Comparison of ENCODE assay signal across 8 mouse cellular contexts in genomic region chr8:122517541-122518190, GRCm38 (mm10). TPM values are rescaled to one million over a fixed set of nuclear protein-coding genes. Genes with fewer than 3 reads are reported as not detected.
DNase-seq lines count a peak whose midpoint lies in the region; ATAC-seq and TF ChIP-seq lines count a peak whose summit lies in the region.

No protein-coding gene starts in this region.

- no peak overlapping the region for H3K4me2 ChIP-seq in hindbrain, postnatal 0 days (ENCODE audit: low read depth, low read length)
- H3K4me2 ChIP-seq in liver, embryonic 15.5 days: no peak overlapping the region
- H3K4me2 ChIP-seq in stomach, embryonic 15.5 days: no peak overlapping the region; the same call in 1 of the 2 replicates

- H3K27me3 ChIP-seq in ES-Bruce4 (ENCODE audit: control insufficient read depth, insufficient read depth, low read length, poor library complexity, severe bottlenecking): no peaks in the 10 kb centered on the region
- H3K27me3 ChIP-seq in hindbrain, postnatal 0 days (ENCODE audit: insufficient read depth, low read length): no peaks in the 10 kb centered on the region
- H3K27me3 ChIP-seq in liver, embryonic 15.5 days: no peaks in the 10 kb centered on the region
- H3K27me3 ChIP-seq in stomach, embryonic 15.5 days (replicated peaks): no peaks in the 10 kb centered on the region
- H3K27me3 ChIP-seq in thymus, adult 2 months (ENCODE audit: control insufficient read depth, insufficient read depth, low read length): no peaks in the 10 kb centered on the region

- H3K9ac ChIP-seq in ES-Bruce4 (ENCODE audit: low read depth, poor library complexity, severe bottlenecking): no peak overlapping the region
- H3K9ac ChIP-seq in hindbrain, postnatal 0 days (replicated peaks; ENCODE audit: low read length): no peak overlapping the region
- no peak overlapping the region for H3K9ac ChIP-seq in liver, embryonic 15.5 days
- H3K9ac ChIP-seq in stomach, embryonic 15.5 days: no peak overlapping the region

- no peak for ATAC-seq in hindbrain, postnatal 0 days
- no peak for ATAC-seq in liver, embryonic 15.5 days (ENCODE audit: insufficient read depth)
- ATAC-seq in stomach, embryonic 15.5 days (ENCODE audit: insufficient read depth, low FRiP score, low read depth): peak; percentile 60; the same call in 1 of the 2 replicates

- no peak for TF ChIP-seq EP300 in ES-Bruce4 (IDR thresholded peaks at IDR 0.05; ENCODE audit: insufficient read depth, low read depth, low read length)

- H3K9me3 ChIP-seq in ES-Bruce4 (replicated peaks; ENCODE audit: control insufficient read depth, insufficient read depth, low read length, poor library complexity, severe bottlenecking): no peaks in the 10 kb centered on the region
- no peaks in the 10 kb centered on the region for H3K9me3 ChIP-seq in hindbrain, postnatal 0 days (ENCODE audit: low read length)
- H3K9me3 ChIP-seq in liver, embryonic 15.5 days (replicated peaks): no peaks in the 10 kb centered on the region
- H3K9me3 ChIP-seq in stomach, embryonic 15.5 days: no peaks in the 10 kb centered on the region

- WGBS in hindbrain, postnatal 0 days: 35% methylated on average over 6 of the region's 6 CpGs
- 22% methylated on average over 6 of the region's 6 CpGs for WGBS in liver, embryonic 15.5 days (ENCODE audit: insufficient replicate concordance)
- 18% methylated on average over 6 of the region's 6 CpGs for WGBS in stomach, embryonic 15.5 days
- WGBS in thymus, adult 2 months: 60% methylated on average over 6 of the region's 6 CpGs

- TF ChIP-seq CTCF in ES-Bruce4 (IDR thresholded peaks at IDR 0.05; ENCODE audit: low read depth, low read length): no peak
- no peak for TF ChIP-seq CTCF in hindbrain, postnatal 0 days (IDR thresholded peaks at IDR 0.05; ENCODE audit: low read depth)
- no peak for TF ChIP-seq CTCF in thymus, adult 2 months (IDR thresholded peaks at IDR 0.05; ENCODE audit: borderline replicate concordance, control insufficient read depth, extremely low read depth, insufficient read depth, low read length, poor library complexity)

- peaks cover 17% of the 10 kb centered on the region for H3K4me1 ChIP-seq in ES-Bruce4 (ENCODE audit: control insufficient read depth, insufficient read depth, low read length)
- no peaks in the 10 kb centered on the region for H3K4me1 ChIP-seq in hindbrain, postnatal 0 days (ENCODE audit: insufficient read depth, low read length)
- peaks cover 63% of the 10 kb centered on the region for H3K4me1 ChIP-seq in liver, embryonic 15.5 days (replicated peaks)
- H3K4me1 ChIP-seq in stomach, embryonic 15.5 days: peaks cover 23% of the 10 kb centered on the region
- no peaks in the 10 kb centered on the region for H3K4me1 ChIP-seq in thymus, adult 2 months (replicated peaks; ENCODE audit: control insufficient read depth, insufficient read depth, low read length)

- H3K27ac ChIP-seq in ES-Bruce4 (ENCODE audit: insufficient read depth, low read length): peak overlapping the region; percentile 33
- H3K27ac ChIP-seq in hindbrain, postnatal 0 days: peak overlapping the region; percentile 41; the same call in 1 of the 2 replicates
- H3K27ac ChIP-seq in liver, embryonic 15.5 days (replicated peaks): peak overlapping the region; percentile 48
- peak overlapping the region; percentile 79 for H3K27ac ChIP-seq in stomach, embryonic 15.5 days
- no peak overlapping the region for H3K27ac ChIP-seq in thymus, adult 2 months (ENCODE audit: control insufficient read depth, insufficient read depth, low read length)

- DNase-seq in embryo, embryonic 9.5 days (ENCODE audit: extremely low spot score): peak; percentile 69
- DNase-seq in hindbrain, postnatal 0 days (ENCODE audit: low spot score): no peak
- DNase-seq in thymus, adult 2 months: no peak
- DNase-seq in urinary bladder, postnatal 14 days (ENCODE audit: low spot score): no peak
- DNase-seq in natural killer cell, adult 2 months (ENCODE audit: low spot score in 2 of 2): no peak

- no peaks in the 10 kb centered on the region; the same call in 1 of the 2 replicates for H3K36me3 ChIP-seq in ES-Bruce4 (ENCODE audit: control insufficient read depth, insufficient read depth, low read length, poor library complexity, severe bottlenecking)
- no peaks in the 10 kb centered on the region for H3K36me3 ChIP-seq in hindbrain, postnatal 0 days (ENCODE audit: insufficient read depth, low read length)
- H3K36me3 ChIP-seq in liver, embryonic 15.5 days (replicated peaks): peaks cover 41% of the 10 kb centered on the region
- no peaks in the 10 kb centered on the region for H3K36me3 ChIP-seq in stomach, embryonic 15.5 days
- no peaks in the 10 kb centered on the region for H3K36me3 ChIP-seq in thymus, adult 2 months (ENCODE audit: control insufficient read depth, insufficient read depth, low read length)

- TF ChIP-seq POLR2A in ES-Bruce4 (IDR thresholded peaks at IDR 0.05; ENCODE audit: insufficient read depth, low read length): no peak
- TF ChIP-seq POLR2A in thymus, adult 2 months (IDR thresholded peaks at IDR 0.05; ENCODE audit: control insufficient read depth, extremely low read depth, insufficient read depth, low read length, poor library complexity): no peak

- H3K4me3 ChIP-seq in ES-Bruce4 (ENCODE audit: low read depth, low read length): no peak overlapping the region
- no peak overlapping the region for H3K4me3 ChIP-seq in hindbrain, postnatal 0 days (ENCODE audit: low read length)
- H3K4me3 ChIP-seq in liver, embryonic 15.5 days (replicated peaks): no peak overlapping the region
- no peak overlapping the region for H3K4me3 ChIP-seq in stomach, embryonic 15.5 days (replicated peaks)
- H3K4me3 ChIP-seq in thymus, adult 2 months (ENCODE audit: control insufficient read depth, insufficient read depth, low read length): no peak overlapping the region

RNA-seq across cellular contexts. Expression of gene Piezo1, which starts 33.5 kb away (rescaled TPM):
- polyA plus RNA-seq in ES-Bruce4 (2011; ENCODE audit: insufficient read depth, insufficient read length, low read depth, missing spikeins): 59.4 and 61.6 TPM in 2 replicates
- 10.0 and 17.5 TPM in 2 replicates for total RNA-seq in hindbrain, postnatal 0 days (2014; rRNA removed)
- 1.2 and 1.3 TPM in 2 replicates for polyA plus RNA-seq in hindbrain, postnatal 0 days (2015; fragmentation: Nextera tagmentation; extraction: Ambion mirVana)
- 12.4 and 17.4 TPM in 2 replicates for polyA plus RNA-seq in liver, embryonic 15.5 days (2015; fragmentation: Nextera tagmentation; extraction: Ambion mirVana)
- 12.8 and 16.3 TPM in 2 replicates for polyA plus RNA-seq in stomach, embryonic 15.5 days (2015; fragmentation: Nextera tagmentation; extraction: Ambion mirVana)
- 93.6 and 106 TPM in 2 replicates for polyA plus RNA-seq in thymus, adult 2 months (2012; rRNA removed)

RNA-seq across cellular contexts. Expression of gene Ctu2, which starts 41.7 kb away (rescaled TPM):
- polyA plus RNA-seq in ES-Bruce4 (2011; ENCODE audit: insufficient read depth, insufficient read length, low read depth, missing spikeins): 40.0 and 44.2 TPM in 2 replicates
- 39.9 and 49.8 TPM in 2 replicates for total RNA-seq in hindbrain, postnatal 0 days (2014; rRNA removed)
- 85.4 and 93.6 TPM in 2 replicates for polyA plus RNA-seq in hindbrain, postnatal 0 days (2015; fragmentation: Nextera tagmentation; extraction: Ambion mirVana)
- polyA plus RNA-seq in liver, embryonic 15.5 days (2015; fragmentation: Nextera tagmentation; extraction: Ambion mirVana): 12.4 and 13.1 TPM in 2 replicates
- polyA plus RNA-seq in stomach, embryonic 15.5 days (2015; fragmentation: Nextera tagmentation; extraction: Ambion mirVana): 44.8 and 45.6 TPM in 2 replicates
- polyA plus RNA-seq in thymus, adult 2 months (2012; rRNA removed): 118 and 136 TPM in 2 replicates

RNA-seq across cellular contexts. Expression of gene Rnf166, which starts 41.8 kb away (rescaled TPM):
- 15.6 and 17.1 TPM in 2 replicates for polyA plus RNA-seq in ES-Bruce4 (2011; ENCODE audit: insufficient read depth, insufficient read length, low read depth, missing spikeins)
- 37.4 and 48.8 TPM in 2 replicates for total RNA-seq in hindbrain, postnatal 0 days (2014; rRNA removed)
- polyA plus RNA-seq in hindbrain, postnatal 0 days (2015; fragmentation: Nextera tagmentation; extraction: Ambion mirVana): 22.6 and 27.0 TPM in 2 replicates
- polyA plus RNA-seq in liver, embryonic 15.5 days (2015; fragmentation: Nextera tagmentation; extraction: Ambion mirVana): 11.5 and 15.1 TPM in 2 replicates
- polyA plus RNA-seq in stomach, embryonic 15.5 days (2015; fragmentation: Nextera tagmentation; extraction: Ambion mirVana): 35.1 and 38.5 TPM in 2 replicates
- polyA plus RNA-seq in thymus, adult 2 months (2012; rRNA removed): 273 and 296 TPM in 2 replicates

RNA-seq across cellular contexts. Expression of gene Cdt1, which starts 50.1 kb away (rescaled TPM):
- polyA plus RNA-seq in ES-Bruce4 (2011; ENCODE audit: insufficient read depth, insufficient read length, low read depth, missing spikeins): 63.7 and 68.6 TPM in 2 replicates
- 24.9 and 26.3 TPM in 2 replicates for total RNA-seq in hindbrain, postnatal 0 days (2014; rRNA removed)
- polyA plus RNA-seq in hindbrain, postnatal 0 days (2015; fragmentation: Nextera tagmentation; extraction: Ambion mirVana): 10.7 and 11.7 TPM in 2 replicates
- polyA plus RNA-seq in liver, embryonic 15.5 days (2015; fragmentation: Nextera tagmentation; extraction: Ambion mirVana): 45.9 and 46.0 TPM in 2 replicates
- polyA plus RNA-seq in stomach, embryonic 15.5 days (2015; fragmentation: Nextera tagmentation; extraction: Ambion mirVana): 34.9 and 37.0 TPM in 2 replicates
- 136 and 210 TPM in 2 replicates for polyA plus RNA-seq in thymus, adult 2 months (2012; rRNA removed)

RNA-seq across cellular contexts. Expression of gene Snai3, which starts 57.1 kb away (rescaled TPM):
- polyA plus RNA-seq in ES-Bruce4 (2011; ENCODE audit: insufficient read depth, insufficient read length, low read depth, missing spikeins): 10.1 and 10.2 TPM in 2 replicates
- not detected in 2 replicates for total RNA-seq in hindbrain, postnatal 0 days (2014; rRNA removed)
- polyA plus RNA-seq in hindbrain, postnatal 0 days (2015; fragmentation: Nextera tagmentation; extraction: Ambion mirVana): not detected in 2 replicates
- 0.38 and 0.64 TPM in 2 replicates for polyA plus RNA-seq in liver, embryonic 15.5 days (2015; fragmentation: Nextera tagmentation; extraction: Ambion mirVana)
- polyA plus RNA-seq in stomach, embryonic 15.5 days (2015; fragmentation: Nextera tagmentation; extraction: Ambion mirVana): 0.31 and 0.70 TPM in 2 replicates
- polyA plus RNA-seq in thymus, adult 2 months (2012; rRNA removed): 47.1 and 51.1 TPM in 2 replicates
